In genomic region chr8:126565954-126566445, GRCm38 (mm10) we compare ENCODE assay signal across 9 mouse cellular contexts. TPM values are rescaled to one million over a fixed set of nuclear protein-coding genes. Genes with fewer than 3 reads are reported as not detected.
DNase-seq lines count a peak whose midpoint lies in the region; ATAC-seq and TF ChIP-seq lines count a peak whose summit lies in the region.
"Had no signal": no experiment of that assay in that cellular context is flagged by ENCODE, and none has a peak within 500 bp of the region (broad histone marks: within the 10 kb centered on the region; RNA-seq: fewer than 3 reads in every experiment).

No protein-coding gene starts in this region.

- WGBS in liver, embryonic 16.5 days (ENCODE audit: insufficient replicate concordance), result 37% methylated on average over 6 of the region's 6 CpGs
- 54% methylated on average over 6 of the region's 6 CpGs for WGBS in liver, embryonic 11.5 days
- WGBS in forebrain, postnatal 0 days, result 42% methylated on average over 6 of the region's 6 CpGs
- WGBS in hindbrain, embryonic 10.5 days, result 56% methylated on average over 6 of the region's 6 CpGs

- no peaks in the 10 kb centered on the region for H3K9me3 ChIP-seq in liver, embryonic 16.5 days (replicated peaks; ENCODE audit: control insufficient read depth, low read length)
- no peaks in the 10 kb centered on the region for H3K9me3 ChIP-seq in liver, embryonic 11.5 days (ENCODE audit: control insufficient read depth, low read length)
- H3K9me3 ChIP-seq in forebrain, postnatal 0 days (ENCODE audit: low read length), result no peaks in the 10 kb centered on the region
- H3K9me3 ChIP-seq in hindbrain, embryonic 10.5 days, result 0 out of 2 replicates have a peak, but pooled peaks cover 3% of the 10 kb centered on the region

- no peak for DNase-seq in liver, embryonic 11.5 days (ENCODE audit: low spot score)
- DNase-seq in forebrain, postnatal 0 days, result no peak
- DNase-seq in hindbrain, embryonic 10.5 days (ENCODE audit: low spot score), result no peak
- DNase-seq in left cerebral cortex, adult 8-10 months (ENCODE audit: low spot score in 2 of 2), result no peak
- no peak for DNase-seq in layer of hippocampus, postnatal 14 days (ENCODE audit: low spot score in 2 of 2)

- H3K27ac ChIP-seq in liver, embryonic 16.5 days (ENCODE audit: low read length), result no peak overlapping the region
- H3K27ac ChIP-seq in liver, embryonic 11.5 days (ENCODE audit: low read depth, low read length), result no peak overlapping the region
- peak overlapping the region; percentile 47 for H3K27ac ChIP-seq in forebrain, postnatal 0 days (ENCODE audit: low read depth, low read length)
- peak overlapping the region; percentile 86 for H3K27ac ChIP-seq in hindbrain, embryonic 10.5 days

- H3K9ac ChIP-seq in liver, embryonic 16.5 days (ENCODE audit: low read depth, low read length), result 0 out of 2 replicates have a peak overlapping the region, but pooled peaks have one; percentile 5
- no peak overlapping the region for H3K9ac ChIP-seq in liver, embryonic 11.5 days (ENCODE audit: low read depth, low read length)
- no peak overlapping the region for H3K9ac ChIP-seq in forebrain, postnatal 0 days

- no peaks in the 10 kb centered on the region for H3K36me3 ChIP-seq in liver, embryonic 16.5 days (ENCODE audit: control insufficient read depth, insufficient read depth)
- no peaks in the 10 kb centered on the region for H3K36me3 ChIP-seq in liver, embryonic 11.5 days (ENCODE audit: control insufficient read depth, insufficient read depth, low read length)
- no peaks in the 10 kb centered on the region for H3K36me3 ChIP-seq in forebrain, postnatal 0 days (ENCODE audit: insufficient read depth)
- no peaks in the 10 kb centered on the region for H3K36me3 ChIP-seq in hindbrain, embryonic 10.5 days
- H3K36me3 ChIP-seq: G1E had no signal

- peaks cover 6% of the 10 kb centered on the region for H3K4me1 ChIP-seq in liver, embryonic 16.5 days (ENCODE audit: control insufficient read depth, low read depth, low read length)
- no peaks in the 10 kb centered on the region for H3K4me1 ChIP-seq in liver, embryonic 11.5 days (replicated peaks; ENCODE audit: control insufficient read depth, insufficient read depth, low read length)
- H3K4me1 ChIP-seq in forebrain, postnatal 0 days (ENCODE audit: insufficient read depth), result peaks cover 19% of the 10 kb centered on the region
- peaks cover 54% of the 10 kb centered on the region for H3K4me1 ChIP-seq in hindbrain, embryonic 10.5 days (replicated peaks)

- peak; percentile 14; the same call in 1 of the 2 replicates for ATAC-seq in liver, embryonic 16.5 days (ENCODE audit: low read depth)
- ATAC-seq in liver, embryonic 11.5 days (replicated peaks; ENCODE audit: low FRiP score), result no peak
- peak; percentile 7; the same call in 1 of the 2 replicates for ATAC-seq in forebrain, postnatal 0 days
- ATAC-seq in megakaryocyte, adult 5-6 weeks (ENCODE audit: poor library complexity, severe bottlenecking), result peak; percentile 75
- no peak for ATAC-seq in activated CD4-positive, CD25-positive, alpha-beta regulatory T cell, adult 4 months

- no peak for TF ChIP-seq CTCF in forebrain, postnatal 0 days (IDR thresholded peaks at IDR 0.05; ENCODE audit: low read depth)

- H3K4me2 ChIP-seq in liver, embryonic 16.5 days (ENCODE audit: low read depth, low read length), result no peak overlapping the region
- no peak overlapping the region for H3K4me2 ChIP-seq in liver, embryonic 11.5 days
- no peak overlapping the region for H3K4me2 ChIP-seq in forebrain, postnatal 0 days (ENCODE audit: low read depth)

- no peak overlapping the region for H3K4me3 ChIP-seq in liver, embryonic 16.5 days (ENCODE audit: low read depth, low read length)
- no peak overlapping the region for H3K4me3 ChIP-seq in liver, embryonic 11.5 days (ENCODE audit: low read depth, low read length)
- no peak overlapping the region for H3K4me3 ChIP-seq in forebrain, postnatal 0 days (ENCODE audit: low read depth, low read length)
- 0 out of 2 replicates have a peak overlapping the region, but pooled peaks have one; percentile 6 for H3K4me3 ChIP-seq in hindbrain, embryonic 10.5 days

- no peaks in the 10 kb centered on the region for H3K27me3 ChIP-seq in liver, embryonic 16.5 days (ENCODE audit: control insufficient read depth, insufficient read depth, low read depth, low read length)
- H3K27me3 ChIP-seq in liver, embryonic 11.5 days (replicated peaks; ENCODE audit: control insufficient read depth, insufficient read depth, low read length), result no peaks in the 10 kb centered on the region
- H3K27me3 ChIP-seq in forebrain, postnatal 0 days (ENCODE audit: insufficient read depth, low read length), result no peaks in the 10 kb centered on the region
- no peaks in the 10 kb centered on the region for H3K27me3 ChIP-seq in hindbrain, embryonic 10.5 days (ENCODE audit: insufficient read depth, poor library complexity, severe bottlenecking)

RNA-seq across cellular contexts. Expression of gene Irf2bp2, which starts 27.8 kb away (rescaled TPM):
- 3.3 TPM in 2 replicates for polyA plus RNA-seq in liver, embryonic 16.5 days (2015; fragmentation: Nextera tagmentation; extraction: Ambion mirVana)
- polyA plus RNA-seq in liver, embryonic 11.5 days (2014; fragmentation: Nextera tagmentation; extraction: Ambion mirVana), result 5.9 and 7.3 TPM in 2 replicates
- 62.3 and 88.6 TPM in 2 replicates for total RNA-seq in forebrain, postnatal 0 days (2014; rRNA removed)
- polyA plus RNA-seq in forebrain, postnatal 0 days (2015; fragmentation: Nextera tagmentation; extraction: Ambion mirVana), result 6.8 and 8.4 TPM in 2 replicates
- polyA plus RNA-seq in hindbrain, embryonic 10.5 days (2016; fragmentation: Nextera tagmentation; extraction: Ambion mirVana), result 3.3 and 4.3 TPM in 2 replicates
- 95.9 and 105 TPM in 2 replicates for total RNA-seq in megakaryocyte, adult 5-6 weeks (2015)
- 93.8 and 99.8 TPM in 2 replicates for total RNA-seq in megakaryocyte, adult 5-6 weeks (2017)
- 10 to 100 TPM; 17.8 to 22.2 TPM for polyA plus RNA-seq in activated CD4-positive, CD25-positive, alpha-beta regulatory T cell, adult 4 months (2017; shearing (Covaris generic))
- 10 to 100 TPM; 52.9 to 59.6 (median 58.6) TPM for total RNA-seq in left cerebral cortex, adult 8-10 months (2022)
- 10 to 100 TPM; 57.1 to 61.7 TPM for total RNA-seq in layer of hippocampus, postnatal 14 days (2021)

Comparison
In these comparisons a context has a peak if more than half of its experiments do, and no peak if none do; other contexts are left out.
1. ATAC-seq: peak in liver, embryonic 16.5 days (single experiment), forebrain, postnatal 0 days (single experiment) and megakaryocyte, adult 5-6 weeks (single experiment); none in liver, embryonic 11.5 days (single experiment) and activated CD4-positive, CD25-positive, alpha-beta regulatory T cell, adult 4 months (single experiment).
2. H3K27ac ChIP-seq: peak in forebrain, postnatal 0 days (single experiment) and hindbrain, embryonic 10.5 days (single experiment); none in liver, embryonic 16.5 days (single experiment) and liver, embryonic 11.5 days (single experiment).